Mouse (Mus musculus): ENCODE data around the gene Sdk1.

Sdk1 gene

GRCm38 (mm10) chr5:142022877-142023580 is 781.7 kb downstream of the Sdk1 start:
- no peak for DNase-seq

- DNase-seq = peak; percentile 34 to 48
Observed at GRCm38 (mm10) chr5:142024448-142024847, 783.2 kb downstream of the Sdk1 start.

- no peak for DNase-seq
Observed at GRCm38 (mm10) chr5:142036536-142036935, 795.2 kb downstream of the Sdk1 start.

GRCm38 (mm10) chr5:142039236-142039635 is 797.9 kb downstream of the Sdk1 start:
- peak; percentile 47 to 65 for DNase-seq

GRCm38 (mm10) chr5:142039891-142040530 is 798.7 kb downstream of the Sdk1 start:
- DNase-seq = peak; percentile 73 to 81

- no peak for DNase-seq
Observed at GRCm38 (mm10) chr5:142041226-142041802, 800.0 kb downstream of the Sdk1 start.

GRCm38 (mm10) chr5:142061781-142062180 is 820.5 kb downstream of the Sdk1 start:
- DNase-seq = peak; percentile 18 to 33

GRCm38 (mm10) chr5:142071322-142071721 is 830.0 kb downstream of the Sdk1 start:
- DNase-seq = no peak

GRCm38 (mm10) chr5:142073901-142074300 is 832.6 kb downstream of the Sdk1 start:
- DNase-seq = no peak

GRCm38 (mm10) chr5:142074561-142075500 is 833.5 kb downstream of the Sdk1 start:
- DNase-seq = no peak

GRCm38 (mm10) chr5:142080661-142081060 is 839.4 kb downstream of the Sdk1 start:
- no peak for DNase-seq

- DNase-seq = no peak
Observed at GRCm38 (mm10) chr5:142081076-142081475, 839.8 kb downstream of the Sdk1 start.

- no peak for DNase-seq
Observed at GRCm38 (mm10) chr5:142096377-142096841, 855.1 kb downstream of the Sdk1 start.

GRCm38 (mm10) chr5:142100176-142100575 is 858.9 kb downstream of the Sdk1 start:
- no peak for DNase-seq

- DNase-seq = no peak
Observed at GRCm38 (mm10) chr5:142107434-142107833, 866.1 kb downstream of the Sdk1 start.

GRCm38 (mm10) chr5:142111989-142112388 is 870.7 kb downstream of the Sdk1 start:
- no peak for DNase-seq

- no peak for DNase-seq
Observed at GRCm38 (mm10) chr5:142113210-142114175, 872.2 kb downstream of the Sdk1 start.

GRCm38 (mm10) chr5:142127779-142128178 is 886.5 kb downstream of the Sdk1 start:
- no peak for DNase-seq

GRCm38 (mm10) chr5:142128181-142128611 is 886.9 kb downstream of the Sdk1 start:
- DNase-seq = no peak

GRCm38 (mm10) chr5:142130004-142130403 is 888.7 kb downstream of the Sdk1 start:
- no peak for DNase-seq

GRCm38 (mm10) chr5:142139978-142140377 is 898.7 kb downstream of the Sdk1 start:
- no peak for DNase-seq

Data from thymus, postnatal 36 days (tissue).